Mouse (Mus musculus) brain, embryonic 14.5 days (tissue): ENCODE measurements around the gene Ascc1.

Source experiments
- CTCF ChIP-seq: fragments of 200-500 bp; IDR thresholded peaks from 2 replicates; pipeline ENCODE4 v1.5.1; 2012; ENCODE audit warnings: inconsistent platforms, mild to moderate bottlenecking, moderate library complexity, borderline replicate concordance; ENCODE audit not compliant: insufficient read depth, insufficient read length; ENCODE audit errors: extremely low read depth
- POLR2A ChIP-seq: fragments of 200-500 bp; IDR thresholded peaks from 2 replicates; pipeline ENCODE4 v1.6.1; 2012; ENCODE audit warnings: mild to moderate bottlenecking, inconsistent platforms, borderline replicate concordance; ENCODE audit not compliant: poor library complexity, insufficient read depth, insufficient read length, severe bottlenecking; ENCODE audit errors: extremely low read depth

DNA sequence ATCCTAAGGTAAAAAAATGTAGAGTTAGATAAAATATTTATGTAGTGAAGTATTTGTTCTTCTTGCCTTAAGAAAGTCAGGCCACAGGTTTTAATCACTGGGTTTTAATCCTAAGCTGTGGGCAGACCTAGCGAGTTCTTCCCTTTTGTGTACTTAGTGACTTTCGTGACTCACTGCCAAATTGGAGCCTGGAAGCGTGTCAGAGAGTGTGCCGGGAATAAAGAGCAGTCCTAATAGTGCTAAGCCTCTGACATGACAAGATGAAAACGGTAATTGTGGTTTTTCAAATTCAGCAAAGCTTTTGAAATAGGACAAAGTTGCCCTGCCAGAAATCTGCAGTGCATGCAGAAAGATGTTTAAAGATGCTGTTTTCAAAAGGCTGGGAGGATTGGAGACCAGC, 44.1 kb downstream of the Ascc1 start:
- TF ChIP-seq POLR2A (no peak), CTCF (no peak)
